Mouse (Mus musculus) cerebellum, adult 2 months (tissue): Measurements from ENCODE around the gene Dntt.

ENCODE experiments used
- CTCF ChIP-seq: fragments of 200-500 bp; IDR thresholded peaks from 2 replicates; pipeline ENCODE4 v1.5.1; 2011; ENCODE audit warnings: low read depth, mild to moderate bottlenecking, control low read depth, low read length, moderate library complexity, borderline replicate concordance; ENCODE audit not compliant: insufficient read depth
- POLR2A ChIP-seq: fragments of 200-500 bp; IDR thresholded peaks from 2 replicates; pipeline ENCODE4 v1.6.1; 2011; ENCODE audit warnings: low read length, control low read depth, borderline replicate concordance; ENCODE audit not compliant: insufficient read depth

DNA sequence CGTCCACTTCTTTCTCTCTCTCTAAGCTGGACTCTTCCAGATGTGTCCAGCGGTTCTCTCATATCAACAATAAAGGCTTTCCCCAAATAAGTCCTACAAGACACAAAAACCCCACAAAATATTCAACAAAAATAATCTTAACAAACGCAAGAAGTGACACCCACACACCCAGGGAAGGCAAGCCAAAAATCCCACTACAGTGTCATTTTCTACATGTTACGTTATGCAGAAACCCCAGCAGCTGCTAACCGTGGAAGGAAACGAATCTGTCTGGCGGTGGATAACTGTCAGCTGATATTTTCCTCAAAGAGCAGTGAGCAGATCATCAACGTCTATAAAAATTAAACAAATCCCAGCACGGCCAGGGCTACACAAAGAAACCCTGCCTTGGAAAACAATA, 15.1 kb upstream of the Dntt start:
- TF ChIP-seq CTCF (no peak), POLR2A (no peak)
